Mouse (Mus musculus) cortical plate, adult 2 months (tissue): Measurements from ENCODE around the gene Grid2.

Source experiments
- CTCF ChIP-seq: fragments of 200-500 bp; IDR thresholded peaks from 2 replicates; pipeline ENCODE4 v1.5.1; 2011; ENCODE audit warnings: mild to moderate bottlenecking, control low read depth, low read length; ENCODE audit not compliant: insufficient read depth; ENCODE audit errors: extremely low read depth
- POLR2A ChIP-seq: fragments of 200-500 bp; IDR thresholded peaks from 2 replicates; pipeline ENCODE4 v1.6.1; 2011; ENCODE audit warnings: mild to moderate bottlenecking, low read length, control low read depth; ENCODE audit not compliant: insufficient read depth; ENCODE audit errors: extremely low read depth

- no peak for TF ChIP-seq POLR2A
- TF ChIP-seq CTCF, result no peak
These were observed 995.4 kb downstream of the Grid2 start for GRCm38 (mm10) chr6:64251041-64251440.
